In the genomic region with DNA sequence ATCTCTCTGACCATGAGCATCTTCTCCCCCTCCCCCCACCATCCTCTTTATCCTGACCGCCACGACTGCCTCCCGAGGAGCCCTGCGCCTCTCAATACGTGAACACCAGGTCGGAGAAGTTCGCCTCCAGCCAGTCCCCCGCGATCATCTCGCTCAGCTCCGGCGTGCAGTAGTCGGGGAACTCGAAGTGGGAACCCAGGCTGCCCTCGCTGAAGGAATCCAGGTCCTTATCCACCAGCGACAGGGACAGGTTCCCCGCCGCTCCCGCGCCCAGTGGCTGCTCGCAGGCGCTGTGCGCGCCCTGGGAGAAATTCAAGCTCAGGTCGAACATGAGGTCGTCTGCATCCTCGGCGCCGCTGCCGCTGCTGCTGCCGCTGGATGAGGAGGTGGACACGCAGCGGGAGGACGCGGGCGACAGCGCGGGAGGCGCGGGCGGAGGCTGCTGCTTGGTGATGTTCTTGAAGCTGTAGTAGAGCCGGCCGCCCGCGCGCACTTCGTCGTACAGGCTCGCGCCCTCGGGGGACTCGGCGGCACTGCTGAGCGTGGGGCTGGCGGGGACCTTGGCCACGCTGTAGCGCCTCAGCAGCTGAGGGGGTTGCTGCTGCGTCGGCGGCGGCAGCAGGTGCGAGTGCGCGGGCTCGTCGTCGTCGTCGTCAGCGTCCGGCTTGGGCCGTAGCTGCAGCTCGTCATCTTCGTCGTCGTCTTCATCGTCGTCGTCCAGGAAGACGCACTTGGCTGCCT, we compare ENCODE assay signal across 7 mouse cellular contexts. TPM values are rescaled to one million over a fixed set of nuclear protein-coding genes. Genes with fewer than 3 reads are reported as not detected.
DNase-seq lines count a peak whose midpoint lies in the region; ATAC-seq and TF ChIP-seq lines count a peak whose summit lies in the region.

No protein-coding gene starts in this region.

- peak overlapping the region; percentile 61 for H3K4me2 ChIP-seq in kidney, embryonic 16.5 days (replicated peaks; ENCODE audit: low read depth, low read length)
- peak overlapping the region; percentile 73 for H3K4me2 ChIP-seq in limb, embryonic 14.5 days (replicated peaks; ENCODE audit: low read depth, low read length, severe bottlenecking)

- peak overlapping the region; percentile 95 for H3K27ac ChIP-seq in kidney, embryonic 16.5 days (ENCODE audit: low read length)
- peak overlapping the region; percentile 98 for H3K27ac ChIP-seq in limb, embryonic 14.5 days (replicated peaks; ENCODE audit: low read depth, low read length)

- no peaks in the 10 kb centered on the region for H3K27me3 ChIP-seq in kidney, embryonic 16.5 days (ENCODE audit: insufficient read depth, low read length)
- no peaks in the 10 kb centered on the region for H3K27me3 ChIP-seq in limb, embryonic 14.5 days (ENCODE audit: control insufficient read depth, insufficient read depth, low read length)

- H3K4me1 ChIP-seq in kidney, embryonic 16.5 days (ENCODE audit: insufficient read depth, low read length): peaks cover 19% of the 10 kb centered on the region
- peaks cover 2% of the 10 kb centered on the region; the same call in 1 of the 2 replicates for H3K4me1 ChIP-seq in limb, embryonic 14.5 days (ENCODE audit: control insufficient read depth, insufficient read depth, low read length)

- DNase-seq in Muller cell, postnatal 12 days (ENCODE audit: inconsistent ontology term): peak; percentile 62
- DNase-seq in cerebellum, adult 9-11 months: peak; percentile 6
- peak; percentile 48 to 68 for DNase-seq in frontal cortex, postnatal 10 days (ENCODE audit: low spot score in 2 of 2)
- DNase-seq in limb, embryonic 14.5 days (ENCODE audit: low spot score): peak; percentile 38
- DNase-seq in neural tube, embryonic 10.5 days (ENCODE audit: extremely low spot score, low spot score): peak; percentile 79
- DNase-seq in spleen, adult 18-20 months: no peak

- peak; percentile 23; the same call in 1 of the 2 replicates for TF ChIP-seq POLR2A in limb, embryonic 14.5 days (IDR thresholded peaks at IDR 0.05; ENCODE audit: borderline replicate concordance, extremely low read depth, insufficient read depth, insufficient read length)

- peak overlapping the region; percentile 90 for H3K4me3 ChIP-seq in kidney, embryonic 16.5 days (ENCODE audit: low read length)
- H3K4me3 ChIP-seq in limb, embryonic 14.5 days (replicated peaks; ENCODE audit: low read length): peak overlapping the region; percentile 94

- no peaks in the 10 kb centered on the region for H3K36me3 ChIP-seq in kidney, embryonic 16.5 days (ENCODE audit: insufficient read depth, low read length)
- peaks cover 11% of the 10 kb centered on the region for H3K36me3 ChIP-seq in limb, embryonic 14.5 days (ENCODE audit: control insufficient read depth, insufficient read depth, low read length)

- WGBS in kidney, embryonic 16.5 days: under 1% methylated on average over 80 of the region's 80 CpGs
- 1% methylated on average over 53 of the region's 80 CpGs for WGBS in limb, embryonic 14.5 days

- peak overlapping the region; percentile 91 for H3K9ac ChIP-seq in kidney, embryonic 16.5 days (replicated peaks; ENCODE audit: low read length)
- H3K9ac ChIP-seq in limb, embryonic 14.5 days (ENCODE audit: low read depth, low read length, severe bottlenecking): peak overlapping the region; percentile 98

- H3K9me3 ChIP-seq in kidney, embryonic 16.5 days (ENCODE audit: low read length): no peaks in the 10 kb centered on the region
- H3K9me3 ChIP-seq in limb, embryonic 14.5 days (ENCODE audit: control insufficient read depth, low read length): no peaks in the 10 kb centered on the region

- ATAC-seq in kidney, embryonic 16.5 days (ENCODE audit: low FRiP score, low TSS enrichment): no peak
- no peak for ATAC-seq in limb, embryonic 14.5 days (ENCODE audit: low FRiP score, low read depth)

RNA-seq across cellular contexts. Expression of a gene that starts 1.1 kb away (rescaled TPM):
- 60.2 and 68.5 TPM in 2 replicates for polyA plus RNA-seq in kidney, embryonic 16.5 days (2015; fragmentation: Nextera tagmentation; extraction: Ambion mirVana)
- polyA plus RNA-seq in limb, embryonic 14.5 days (2012; rRNA removed): 35.1 and 46.0 TPM in 2 replicates
- polyA plus RNA-seq in limb, embryonic 14.5 days (2014; fragmentation: Nextera tagmentation; extraction: Ambion mirVana): 102 and 139 TPM in 2 replicates

Comparison
In these comparisons a context has a peak if more than half of its experiments do, and no peak if none do; other contexts are left out.
1. DNase-seq: peak in Muller cell, postnatal 12 days (single experiment), cerebellum, adult 9-11 months (single experiment), frontal cortex, postnatal 10 days (2 of 2), limb, embryonic 14.5 days (single experiment) and neural tube, embryonic 10.5 days (single experiment); none in spleen, adult 18-20 months (0 of 2).